Mouse (Mus musculus) thymus, postnatal 36 days (tissue): ENCODE results near the gene Reep3.
A peak's percentile ranks its signal among the peaks of the same experiment; 100 is the strongest.

ENCODE experiments used
- DNase-seq, 2 experiments: peaks; one replicate each; pipeline ENCODE4 v3.0.0; 2022; ENCODE audit warnings: mixed read lengths in 2 of 2

Reep3 gene

DNA sequence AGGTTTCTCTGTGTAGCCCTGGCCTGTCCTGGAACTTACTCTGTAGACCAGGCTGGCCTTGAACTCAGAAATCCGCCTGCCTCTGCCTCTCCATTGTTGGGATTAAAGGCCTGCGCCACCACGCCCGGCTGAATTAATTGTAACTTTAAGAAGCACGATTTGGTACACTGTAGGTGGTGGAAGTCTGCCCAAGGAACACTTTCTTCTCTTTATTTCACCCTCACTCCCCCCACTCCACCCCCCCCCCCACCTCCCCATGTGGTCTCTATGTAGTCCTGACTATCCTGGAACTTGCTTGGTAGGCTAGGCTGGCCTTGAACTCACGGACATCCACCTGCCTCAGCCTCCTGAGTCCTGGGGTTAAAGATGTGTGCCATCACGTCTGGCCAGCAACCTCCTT is 47.1 kb downstream of the Reep3 start:
- no peak for DNase-seq

DNA sequence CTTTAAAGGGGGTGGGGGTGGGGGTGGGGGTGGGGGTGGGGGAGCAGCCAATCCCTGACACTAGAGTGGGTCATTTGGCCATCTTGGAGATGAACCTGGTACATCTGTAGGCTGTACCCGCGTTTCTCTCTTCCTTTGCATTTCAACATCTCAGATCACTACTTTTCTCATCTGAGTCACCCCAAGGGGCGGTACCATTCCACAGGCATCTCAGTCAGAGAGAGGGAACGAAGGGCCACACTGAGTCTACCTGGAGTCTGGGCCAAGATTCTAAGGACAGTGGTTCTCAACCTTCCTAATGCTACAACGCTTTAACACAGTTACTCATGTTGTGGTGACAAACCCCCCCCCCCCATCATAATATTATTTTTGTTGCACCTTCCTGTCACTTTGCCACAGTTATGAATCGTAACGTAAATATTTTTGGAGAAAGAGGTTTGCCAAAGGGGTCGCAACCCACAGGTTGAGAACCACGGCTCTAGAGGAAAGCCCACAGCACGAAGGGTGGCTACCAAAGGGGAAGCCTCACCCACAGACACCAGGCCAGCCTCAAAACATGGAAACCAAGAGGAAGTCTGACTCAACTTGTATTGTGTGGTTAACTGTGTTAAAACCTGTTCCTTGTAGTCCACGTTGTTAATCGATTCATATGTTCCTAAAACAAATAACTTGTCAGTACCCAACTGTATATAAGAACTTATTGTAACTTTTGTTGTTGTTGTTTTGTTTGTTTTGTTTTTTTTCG is 47.7 kb downstream of the Reep3 start:
- DNase-seq: no peak

DNA sequence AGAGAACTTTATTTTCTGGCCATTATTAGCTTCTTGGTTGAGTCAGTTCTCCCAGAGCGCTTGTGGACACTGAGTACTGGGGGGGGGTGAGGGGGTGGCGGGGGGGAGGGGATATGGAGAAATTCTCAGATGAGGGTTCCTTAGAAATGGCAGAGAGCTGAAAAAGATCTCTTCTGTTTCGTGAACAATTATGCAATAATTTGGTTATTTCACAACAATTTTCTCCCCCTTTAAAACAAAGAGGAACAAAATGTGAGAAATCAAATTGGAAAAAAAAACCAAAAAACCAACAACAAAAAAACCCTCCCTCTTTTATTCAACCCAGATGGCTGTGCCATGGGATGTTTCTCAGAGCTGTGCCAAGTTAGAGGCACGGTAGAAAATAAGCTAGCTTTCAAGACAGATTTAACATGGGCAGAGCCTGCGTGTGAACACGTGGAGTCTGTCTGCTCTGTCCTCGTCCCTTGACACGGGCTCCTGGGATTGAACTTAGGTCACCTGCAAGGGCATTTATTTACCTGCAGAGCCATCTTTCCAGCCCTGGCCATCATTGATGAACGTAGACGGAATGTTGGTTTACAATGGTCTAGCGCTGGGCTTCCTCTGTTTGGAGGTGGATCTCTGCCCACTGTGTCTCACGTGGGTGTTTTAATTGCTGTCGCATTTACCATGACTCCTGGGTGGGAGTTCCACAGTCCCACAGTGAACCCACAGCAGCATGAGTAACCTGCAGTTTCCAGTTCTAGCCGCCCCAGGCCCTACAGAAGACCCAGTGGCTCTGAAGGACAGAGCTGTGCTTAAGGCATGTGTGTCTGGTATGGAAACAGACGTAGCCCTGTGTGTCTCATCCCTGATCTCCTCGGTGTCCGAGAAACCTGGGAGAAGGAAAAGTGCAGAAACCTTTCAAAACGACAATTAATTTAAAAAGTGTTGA is 48.8 kb downstream of the Reep3 start:
- no peak for DNase-seq

DNA sequence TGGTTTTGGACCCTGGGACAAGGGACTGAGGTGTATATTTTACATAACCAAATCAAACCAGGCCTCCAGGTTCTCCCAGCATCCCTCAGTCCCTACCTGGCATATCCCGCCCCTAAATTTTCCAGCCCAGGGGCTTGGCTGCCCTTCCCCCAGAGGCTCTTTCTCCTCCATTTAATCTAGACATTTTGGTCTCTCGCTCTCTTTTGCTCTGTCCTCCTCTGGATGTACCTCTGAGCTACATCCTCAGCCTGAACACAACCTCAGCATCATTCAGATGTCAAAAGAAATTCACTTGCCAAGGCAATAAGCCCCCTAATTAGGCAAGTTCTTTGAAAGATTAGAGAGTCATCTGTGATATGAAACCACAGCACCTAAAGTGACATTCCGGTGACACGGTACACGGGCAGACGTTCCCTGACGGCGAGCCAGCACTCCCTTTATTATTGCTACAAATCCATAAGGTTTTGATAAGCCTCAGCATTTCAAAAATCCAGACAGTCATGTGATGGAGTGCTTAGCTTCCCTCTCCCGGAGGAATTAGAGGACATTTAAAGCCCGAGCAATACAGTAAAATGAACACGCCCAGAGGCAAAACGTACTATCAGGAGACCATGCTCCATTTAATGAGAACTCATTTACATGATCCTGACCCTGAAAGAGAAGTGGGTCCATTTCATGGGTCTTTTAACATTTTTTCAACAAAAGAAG is 51.4 kb downstream of the Reep3 start:
- no peak for DNase-seq

DNA sequence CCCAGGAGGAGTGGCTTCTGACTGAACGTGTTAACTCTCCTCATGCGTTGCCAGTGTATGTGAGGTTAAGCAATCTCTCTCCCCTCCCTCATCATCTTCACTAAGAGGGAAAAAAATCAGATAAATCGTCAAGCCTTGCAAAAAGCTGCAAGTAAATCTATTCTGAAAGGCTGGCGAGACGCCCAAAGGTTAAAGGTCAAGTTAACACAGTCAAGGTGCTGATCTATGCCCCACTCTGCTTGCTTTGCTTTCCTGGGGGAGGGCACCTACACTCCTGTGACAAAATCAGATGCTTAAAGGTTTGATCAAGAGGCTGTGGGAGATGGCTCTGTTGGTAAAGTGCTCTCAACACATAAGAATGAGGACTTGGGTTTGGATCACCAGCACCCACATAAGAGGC is 52.4 kb downstream of the Reep3 start:
- no peak for DNase-seq

DNA sequence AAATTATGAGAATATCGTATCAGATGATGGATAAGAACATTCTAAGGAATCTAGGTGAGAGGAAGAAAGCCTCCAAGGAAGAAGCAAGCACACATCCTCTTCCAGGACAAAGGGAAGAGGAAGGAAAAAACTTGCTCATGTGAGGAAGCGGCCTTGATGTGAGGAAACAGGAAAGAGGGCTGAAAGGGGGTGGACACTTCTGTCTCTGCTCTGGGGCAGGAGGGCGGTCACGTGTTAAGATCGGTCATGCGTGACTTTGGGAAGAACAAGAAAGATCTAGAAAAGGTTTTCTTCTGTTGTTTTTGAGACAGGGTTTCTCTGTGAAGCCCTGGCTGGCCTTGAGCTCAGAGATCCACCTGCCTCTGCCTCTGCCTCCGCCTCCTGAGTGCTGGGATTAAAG is 53.5 kb downstream of the Reep3 start:
- no peak for DNase-seq

DNA sequence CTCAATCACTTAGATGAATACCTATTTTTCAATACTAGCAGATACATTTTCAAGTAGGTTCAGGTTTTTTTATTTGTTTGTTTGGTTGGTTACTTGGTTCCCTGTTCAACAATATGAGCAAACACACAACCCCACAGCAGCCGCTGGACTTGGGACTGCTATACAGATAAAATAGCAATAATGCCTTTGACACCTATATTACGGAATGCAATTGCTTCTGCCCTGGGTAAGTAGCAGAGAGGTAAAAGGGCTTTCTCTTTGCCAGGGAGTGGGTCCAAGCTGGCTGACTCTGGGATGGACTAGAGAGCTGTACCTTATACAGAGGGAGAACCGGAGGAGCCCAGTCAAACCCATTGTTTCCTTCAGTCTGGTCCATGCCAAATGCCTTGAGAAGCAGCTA is 56.3 kb downstream of the Reep3 start:
- no peak for DNase-seq

DNA sequence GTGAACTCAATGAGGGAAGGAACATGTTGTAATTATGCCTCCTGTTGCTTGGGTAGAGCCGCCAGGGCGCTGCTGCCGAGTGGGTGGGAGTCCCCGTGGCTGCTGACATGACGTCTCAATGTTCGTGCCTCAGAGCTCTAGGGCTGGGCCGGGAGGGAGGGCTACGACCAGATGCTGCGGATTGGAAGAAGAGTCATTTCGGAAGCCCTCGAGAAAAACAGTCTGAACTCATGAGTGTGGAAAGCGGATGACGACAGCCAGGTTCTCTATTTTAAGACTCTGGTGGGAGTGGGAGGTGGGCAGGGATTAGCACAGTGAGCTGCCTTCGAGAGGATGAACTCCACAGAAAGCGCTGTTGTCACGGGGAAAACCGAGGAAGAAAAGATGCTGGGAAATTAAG is 57.7 kb downstream of the Reep3 start:
- DNase-seq: no peak

DNA sequence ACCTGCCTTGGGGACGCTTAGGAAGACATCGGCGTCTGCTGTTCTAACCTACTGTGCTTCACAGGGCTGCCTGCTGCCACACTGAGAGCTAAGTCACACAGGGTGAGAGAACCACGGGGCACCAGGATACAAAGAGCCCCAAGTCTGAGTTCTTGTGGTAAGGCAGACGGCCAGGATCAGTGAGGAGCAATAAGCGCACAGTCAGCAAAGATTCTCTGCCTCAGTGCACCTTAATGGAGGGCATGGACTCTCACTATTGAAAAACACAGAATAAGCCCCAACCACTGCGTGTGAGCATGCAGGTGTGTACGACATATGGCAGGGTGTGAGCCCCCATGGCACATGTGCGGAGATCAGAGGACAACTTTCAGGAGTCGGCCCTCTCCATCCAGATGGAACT is 60.2 kb downstream of the Reep3 start:
- no peak for DNase-seq

DNA sequence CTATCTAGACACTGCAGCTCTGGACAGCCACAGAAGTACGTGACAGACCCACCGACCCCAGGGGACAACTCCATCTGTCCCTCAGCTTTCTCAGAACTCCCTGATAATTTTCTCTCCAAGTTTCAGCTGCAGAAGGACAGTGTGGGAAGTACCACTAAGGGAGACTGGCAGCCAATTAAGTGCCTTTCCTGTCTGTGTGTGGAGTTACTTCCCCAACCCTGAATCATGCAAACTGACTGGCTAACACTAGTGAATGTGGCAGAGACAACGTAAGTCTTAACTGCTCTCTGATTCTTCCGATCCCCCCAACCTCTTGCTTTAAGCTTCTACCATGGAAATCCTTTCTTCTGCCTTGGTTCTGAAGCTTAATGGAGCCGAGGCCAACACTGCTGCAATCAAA is 60.6 kb downstream of the Reep3 start:
- no peak for DNase-seq

DNA sequence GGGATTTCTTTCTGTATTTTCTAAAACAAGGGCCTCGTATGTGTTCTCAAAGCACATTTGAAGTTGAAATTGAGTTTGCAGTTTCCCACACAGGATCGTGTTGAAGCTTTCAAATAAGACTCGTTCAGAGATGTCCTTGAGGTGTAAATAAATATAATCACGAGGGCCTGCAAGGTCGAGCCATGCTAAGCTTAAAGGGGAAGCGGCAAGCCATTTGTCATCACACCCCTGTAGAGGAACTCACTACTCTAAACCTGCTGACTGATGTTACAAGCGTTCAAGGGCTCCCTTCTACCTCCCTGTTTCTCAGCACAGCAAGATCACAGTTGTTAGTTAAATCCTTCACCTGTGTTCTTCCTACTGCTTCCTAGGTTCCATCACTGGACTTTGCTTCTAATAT is 65.6 kb downstream of the Reep3 start:
- DNase-seq: no peak

DNA sequence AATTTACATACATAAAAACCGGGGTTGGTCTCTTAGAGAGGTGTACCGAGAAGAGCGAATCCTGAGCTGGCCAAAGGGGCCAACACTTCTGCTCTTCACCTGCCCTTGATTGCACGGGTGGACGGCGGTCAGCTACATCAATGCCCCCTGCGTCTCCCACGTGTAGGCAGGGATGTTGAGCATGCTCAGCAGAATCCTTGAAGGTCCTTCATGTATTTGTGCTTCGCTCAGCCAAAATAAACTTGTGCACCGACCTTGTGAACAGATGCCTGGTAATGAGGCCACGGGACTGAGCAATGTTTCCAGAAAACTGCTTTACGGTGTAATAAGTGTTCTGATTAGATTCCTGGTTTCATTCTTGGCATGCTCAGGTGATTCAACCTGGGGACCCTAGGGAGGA is 67.4 kb downstream of the Reep3 start:
- no peak for DNase-seq

DNA sequence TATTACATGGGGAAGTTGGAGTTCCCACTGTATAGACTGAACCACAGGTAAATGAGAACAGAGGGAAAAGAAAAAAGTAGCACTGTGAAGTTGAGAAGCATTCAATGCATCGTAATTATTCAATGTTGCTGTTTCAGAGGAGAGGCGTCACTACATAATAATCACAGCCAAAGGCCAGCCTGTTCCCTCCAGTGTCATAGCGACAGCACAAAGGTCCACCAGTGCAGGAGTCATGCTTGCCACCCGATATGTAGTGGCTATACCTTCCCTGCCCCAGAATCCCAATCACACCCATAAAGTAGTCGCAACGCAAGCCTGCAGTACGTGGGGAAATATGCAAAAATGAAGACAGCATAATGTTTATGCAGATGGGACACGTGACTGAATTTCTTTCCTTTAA is 70.4 kb downstream of the Reep3 start:
- no peak for DNase-seq

DNA sequence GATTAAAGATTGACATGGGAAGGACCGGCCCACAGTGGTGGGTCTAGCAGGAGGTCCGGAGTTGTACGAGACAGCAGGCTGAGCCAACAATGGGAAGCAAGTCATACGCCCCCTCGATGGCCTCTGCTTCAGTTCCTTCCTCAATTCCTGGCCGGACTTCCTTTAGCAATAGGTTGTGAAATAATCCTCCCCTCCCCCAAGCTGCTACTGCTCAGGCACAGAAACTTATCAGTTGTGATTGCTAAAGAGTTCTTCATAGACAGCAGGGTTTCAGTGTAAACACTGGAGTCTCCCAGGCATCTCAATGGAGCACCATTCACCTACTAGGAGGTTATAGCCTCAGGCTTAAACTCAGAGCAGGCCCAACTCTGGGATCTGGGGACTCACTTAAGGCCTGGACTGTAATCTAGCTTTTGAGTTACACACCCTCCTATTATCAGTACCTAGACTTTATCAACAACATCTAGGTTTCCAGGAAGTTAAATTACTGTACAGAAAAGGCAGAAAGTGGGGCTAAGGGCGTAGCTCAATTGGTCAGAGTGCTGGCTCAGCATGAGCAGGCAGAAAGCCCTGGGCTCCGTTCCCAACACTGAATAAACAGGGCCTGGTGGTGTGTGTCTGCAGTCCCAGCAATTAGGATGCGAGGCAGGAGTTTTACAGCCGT is 71.0 kb downstream of the Reep3 start:
- DNase-seq: no peak

DNA sequence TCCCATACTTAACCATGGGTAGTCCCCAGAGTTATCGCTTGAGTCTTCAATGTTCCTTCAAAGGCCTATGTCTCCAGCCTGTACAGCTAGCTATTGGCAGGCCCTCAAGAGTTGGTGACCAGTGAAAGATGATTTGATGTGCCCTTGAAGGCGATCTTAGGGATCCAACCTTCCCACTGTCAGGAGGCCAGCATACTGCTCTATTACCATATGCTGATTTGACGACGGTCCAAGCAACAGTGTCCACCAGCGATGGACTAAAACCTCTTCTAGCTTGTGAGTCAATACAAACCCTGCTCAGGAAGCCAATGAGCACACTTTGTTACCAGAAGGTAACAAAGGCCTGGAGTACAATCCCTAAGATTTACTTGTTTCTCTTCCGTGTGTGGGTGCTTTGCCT is 72.4 kb downstream of the Reep3 start:
- no peak for DNase-seq

DNA sequence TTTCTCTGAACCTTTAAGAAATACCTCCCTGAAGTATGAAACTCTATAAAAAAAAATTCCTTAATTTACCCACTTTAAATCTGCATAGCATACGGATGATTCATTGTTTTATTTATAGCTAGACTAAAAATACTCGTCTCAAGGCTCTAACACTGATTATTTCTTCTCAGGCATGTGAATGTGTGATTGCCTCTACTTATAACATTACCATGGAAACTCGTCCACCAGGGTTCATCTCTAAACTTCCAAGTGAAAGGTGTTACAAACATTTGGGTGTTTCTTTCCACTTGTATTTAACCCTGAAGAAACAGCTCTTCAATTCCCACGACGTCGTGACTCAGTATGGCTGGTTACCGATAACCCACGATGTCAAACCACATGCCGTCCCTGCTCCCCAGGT is 73.7 kb downstream of the Reep3 start:
- no peak for DNase-seq

DNA sequence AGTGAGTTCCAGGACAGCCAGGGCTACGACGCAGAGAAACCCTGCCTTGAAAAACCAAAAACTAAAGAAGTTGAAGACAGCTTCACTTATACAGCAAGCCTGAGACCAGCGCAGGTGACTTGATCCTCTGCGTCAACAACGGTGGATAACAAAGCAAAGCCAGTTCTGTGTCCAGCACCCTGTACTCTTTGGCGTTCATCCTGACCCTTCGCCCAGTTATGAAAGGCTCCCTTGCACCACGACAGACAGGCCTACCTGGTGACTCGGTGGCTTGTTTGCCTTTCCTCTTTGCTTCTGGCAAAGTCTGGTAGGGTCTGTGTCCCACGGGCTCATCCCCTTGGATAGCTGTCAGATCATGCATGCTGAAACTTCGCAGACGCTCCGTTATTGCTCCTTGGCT is 75.3 kb downstream of the Reep3 start:
- no peak for DNase-seq

DNA sequence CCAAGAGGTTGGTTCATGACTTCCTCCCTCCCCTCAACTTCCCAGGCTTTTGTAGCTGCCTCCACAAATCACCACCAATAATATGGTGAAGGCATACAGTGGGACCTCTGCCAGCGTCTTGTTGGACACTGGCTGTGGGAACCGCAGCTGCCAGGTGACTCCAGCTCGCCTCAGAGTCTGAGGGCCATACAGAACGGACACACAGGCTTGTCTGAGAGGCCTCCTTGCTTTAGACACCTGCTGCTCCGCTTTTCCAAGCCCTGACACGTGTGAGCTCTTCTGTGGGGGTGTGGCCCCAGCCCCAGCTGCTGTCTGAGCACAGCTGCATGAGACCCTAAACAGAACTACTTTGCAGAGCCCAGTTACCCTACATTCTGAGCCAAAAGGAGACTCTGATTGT is 77.9 kb downstream of the Reep3 start:
- DNase-seq: peak; percentile 57 to 74

DNA sequence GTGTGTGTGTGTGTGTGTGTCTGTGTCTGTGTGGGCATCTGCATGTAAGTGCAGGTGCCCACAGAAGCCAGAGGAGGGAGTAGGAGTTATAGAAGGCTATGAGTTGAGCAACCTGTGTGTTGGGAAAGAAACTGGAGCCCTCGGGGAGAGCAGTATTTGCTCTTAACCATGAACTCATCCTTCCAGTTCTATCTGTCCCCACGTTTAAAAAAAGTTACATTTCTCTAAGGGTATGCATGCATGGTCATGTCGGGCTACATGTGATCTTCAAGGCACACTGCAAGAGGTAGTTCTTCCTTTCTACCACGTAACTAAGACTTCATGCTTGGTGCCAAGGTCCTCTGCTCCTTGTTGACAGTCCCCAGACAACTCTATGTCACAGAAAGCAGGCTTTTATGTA is 78.9 kb downstream of the Reep3 start:
- no peak for DNase-seq

DNA sequence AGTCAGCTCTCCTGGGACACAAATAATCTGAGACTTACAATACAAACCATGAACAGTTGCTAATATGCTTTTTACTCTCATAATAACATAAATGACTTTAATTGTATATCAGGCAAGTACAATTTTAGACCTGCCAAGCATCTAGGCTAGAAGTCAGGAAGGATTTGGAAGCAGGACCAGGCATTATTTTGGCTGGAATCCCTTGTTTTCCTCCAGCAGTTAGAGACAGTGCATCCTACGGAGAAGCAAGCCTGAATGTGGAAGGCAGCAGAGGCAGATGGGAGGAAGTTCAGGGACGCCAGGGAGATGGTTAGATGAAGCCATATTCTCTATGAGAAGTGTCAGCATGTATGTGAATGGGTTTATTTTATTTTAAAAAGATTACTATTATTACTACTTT is 79.4 kb downstream of the Reep3 start:
- no peak for DNase-seq

DNA sequence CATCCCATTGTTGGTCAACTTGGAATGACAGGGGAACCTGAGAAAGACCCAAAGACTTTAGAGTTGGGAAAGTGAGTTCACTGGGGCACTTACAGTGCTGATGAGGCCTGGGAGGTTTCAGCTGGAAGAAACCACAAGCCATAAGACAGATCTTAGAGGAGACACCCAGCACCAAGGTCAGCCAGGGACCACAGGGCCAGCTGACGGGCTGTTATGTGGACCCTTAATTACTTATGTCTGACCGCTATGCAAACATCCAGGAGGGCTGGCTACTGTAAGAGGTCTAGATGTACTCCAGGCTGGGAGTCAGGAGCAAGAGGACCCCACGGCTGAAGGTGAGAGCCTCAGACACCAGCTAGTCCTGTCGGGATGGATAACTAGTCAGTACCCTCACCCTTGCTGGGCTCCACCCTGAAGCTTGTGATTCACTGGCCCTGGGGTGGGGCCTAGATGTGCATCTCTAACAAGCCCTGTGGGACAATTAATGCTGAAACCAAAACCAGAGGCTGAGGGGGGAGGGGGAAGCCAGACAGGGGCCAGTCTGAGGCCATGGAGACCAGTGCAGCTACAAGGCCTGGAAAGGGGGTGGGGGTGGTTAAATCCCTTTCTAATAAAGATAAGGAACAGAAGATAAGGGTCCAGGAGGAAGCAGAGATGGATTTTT is 80.0 kb downstream of the Reep3 start:
- no peak for DNase-seq

DNA sequence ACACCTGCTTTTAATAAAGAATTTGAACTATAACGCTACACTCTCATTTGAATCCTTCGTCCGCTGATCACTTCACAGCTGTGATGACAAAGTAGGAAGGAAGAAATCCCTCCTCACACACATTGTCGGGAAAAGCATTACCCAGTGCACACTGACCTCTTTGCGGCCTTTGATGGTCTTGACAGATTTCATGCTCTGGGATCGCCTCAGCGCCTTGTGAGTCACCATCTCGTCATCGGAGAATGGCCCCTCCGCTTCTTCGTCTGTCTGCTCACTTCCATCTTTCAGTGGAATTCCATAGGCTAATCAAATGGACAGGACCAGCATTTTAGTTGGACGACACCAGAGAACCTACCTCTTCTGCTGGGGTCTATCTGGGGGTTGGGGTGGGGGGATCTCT is 82.0 kb downstream of the Reep3 start:
- DNase-seq: no peak

DNA sequence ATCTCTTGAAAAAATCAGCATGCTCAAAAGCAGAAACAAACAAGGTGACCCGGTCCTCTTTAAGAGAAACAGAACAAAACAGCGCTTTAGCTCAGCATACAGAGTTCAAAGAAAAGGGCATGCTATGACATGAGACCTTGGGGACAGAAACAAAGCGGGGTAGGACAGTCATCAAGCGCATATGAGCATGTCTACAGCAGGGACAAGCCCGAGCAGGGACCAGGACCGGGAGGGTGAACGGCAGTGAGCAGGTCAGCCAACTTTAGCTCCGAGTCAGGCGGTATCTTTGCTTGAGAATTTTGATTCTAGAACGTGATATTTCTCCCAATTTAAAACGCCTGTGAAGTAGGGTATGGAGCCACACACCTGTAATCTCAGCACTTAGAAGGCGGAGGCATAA is 86.2 kb downstream of the Reep3 start:
- DNase-seq: no peak
